Mouse (Mus musculus) bone marrow, adult 2 months (tissue): ENCODE measurements around the gene Slc25a12.

ENCODE experiments used
- CTCF ChIP-seq: fragments of 200-500 bp; IDR thresholded peaks from 2 replicates; pipeline ENCODE4 v1.5.1; 2011; ENCODE audit warnings: low read length, control low read depth; ENCODE audit not compliant: control insufficient read depth, insufficient read depth
- POLR2A ChIP-seq: fragments of 200-500 bp; IDR thresholded peaks from 2 replicates; pipeline ENCODE4 v1.6.1; 2011; ENCODE audit warnings: low read depth, mild to moderate bottlenecking, control low read depth, low read length, borderline replicate concordance; ENCODE audit not compliant: control insufficient read depth

DNA sequence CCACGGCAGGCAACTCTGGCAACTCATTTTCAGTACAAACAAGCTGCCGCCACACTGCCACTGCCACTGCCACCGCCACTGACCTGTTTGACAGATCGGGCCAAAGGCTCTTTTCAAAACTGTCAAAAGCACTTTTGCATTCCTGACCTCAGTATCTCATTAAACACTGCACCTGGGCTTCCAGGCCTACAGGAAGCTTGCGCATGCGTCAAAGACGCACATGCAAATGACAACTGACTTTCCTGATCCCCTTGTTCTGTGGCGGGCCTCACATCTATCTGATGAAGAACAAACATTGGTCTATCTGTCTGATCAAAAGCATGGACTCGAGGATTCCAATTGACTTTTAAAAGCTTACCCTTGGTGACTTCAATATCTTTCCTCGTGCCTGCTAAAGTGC lies 55.5 kb downstream of the Slc25a12 start:
- no peak for TF ChIP-seq POLR2A
- TF ChIP-seq CTCF, result no peak
